Mouse (Mus musculus): ENCODE measurements around the gene Ppm1m. TPM values are rescaled to one million over a fixed set of nuclear protein-coding genes. Genes with fewer than 3 reads are reported as not detected.

Gene Ppm1m
- total and polyA plus RNA-seq, 2 experiments from 2014 or later = 17.7 to 20.6 TPM

DNA sequence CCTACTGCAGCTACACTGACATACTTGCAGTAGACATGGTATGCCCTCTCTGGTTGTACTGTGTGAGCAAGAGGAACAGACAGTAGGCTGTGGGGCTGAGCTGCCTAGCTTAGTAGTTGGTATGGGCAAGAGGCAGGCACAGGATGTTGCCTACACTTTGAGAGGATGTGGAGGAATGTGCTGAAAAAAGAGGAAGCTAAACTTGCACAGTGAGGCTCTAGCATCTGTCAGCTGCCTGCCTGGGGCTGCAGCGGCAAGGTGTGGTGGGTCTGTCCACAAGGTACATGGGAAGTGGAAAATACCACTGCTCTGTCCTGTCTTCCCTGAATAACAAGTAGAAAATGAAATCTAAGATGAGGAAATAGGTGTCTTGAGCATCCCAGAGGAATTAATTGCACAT lies 6.5 kb downstream of the Ppm1m start:
- Histone ChIP-seq H3K36me3 (ENCODE audit: insufficient read depth) (peaks cover 42% of the 10 kb centered on the region), H3K27ac (ENCODE audit: low read depth, low read length) (no peak overlapping the region; the same call in 1 of the 2 replicates), H3K4me3 (ENCODE audit: low read depth, low read length) (no peak overlapping the region), H3K9ac (no peak overlapping the region), H3K4me1 (ENCODE audit: insufficient read depth) (no peaks in the 10 kb centered on the region), H3K27me3 (ENCODE audit: insufficient read depth, low read length) (no peaks in the 10 kb centered on the region), H3K4me2 (ENCODE audit: low read depth) (no peak overlapping the region), H3K9me3 (ENCODE audit: low read length) (no peaks in the 10 kb centered on the region)
- no peak for DNase-seq
- no peak for ATAC-seq
- WGBS = 96% methylated on average over 1 of the region's 1 CpGs
- no peak for TF ChIP-seq CTCF (IDR thresholded peaks at IDR 0.05; ENCODE audit: low read depth)

DNA sequence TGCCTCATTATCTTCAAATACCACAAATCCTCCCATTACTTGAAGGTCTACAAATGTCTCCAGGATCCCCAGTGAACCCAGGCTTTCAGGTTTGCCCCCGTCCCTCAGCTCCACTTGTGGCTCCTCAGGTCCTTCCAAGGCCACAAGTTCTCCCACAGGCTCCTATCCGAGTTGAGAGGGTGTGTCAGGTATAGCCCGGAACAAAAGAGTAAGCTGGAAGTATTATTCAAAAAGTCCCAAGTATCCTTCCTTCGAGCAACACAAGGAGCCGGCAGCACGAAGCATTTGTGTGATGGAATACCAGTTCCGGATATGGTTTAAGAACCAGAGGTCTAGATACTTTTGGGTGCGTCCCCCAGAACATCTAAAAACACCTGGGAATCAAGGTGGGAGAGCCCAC lies 7.5 kb downstream of the Ppm1m start:
- Histone ChIP-seq H3K36me3 (ENCODE audit: insufficient read depth) (peaks cover 52% of the 10 kb centered on the region), H3K9ac (no peak overlapping the region), H3K4me1 (ENCODE audit: insufficient read depth) (no peaks in the 10 kb centered on the region), H3K27me3 (ENCODE audit: insufficient read depth, low read length) (no peaks in the 10 kb centered on the region), H3K4me2 (ENCODE audit: low read depth) (no peak overlapping the region), H3K27ac (ENCODE audit: low read depth, low read length) (no peak overlapping the region), H3K4me3 (ENCODE audit: low read depth, low read length) (no peak overlapping the region), H3K9me3 (ENCODE audit: low read length) (no peaks in the 10 kb centered on the region)
- 94% methylated on average over 8 of the region's 8 CpGs for WGBS
- no peak for DNase-seq
- ATAC-seq = no peak
- no peak for TF ChIP-seq CTCF (IDR thresholded peaks at IDR 0.05; ENCODE audit: low read depth)

DNA sequence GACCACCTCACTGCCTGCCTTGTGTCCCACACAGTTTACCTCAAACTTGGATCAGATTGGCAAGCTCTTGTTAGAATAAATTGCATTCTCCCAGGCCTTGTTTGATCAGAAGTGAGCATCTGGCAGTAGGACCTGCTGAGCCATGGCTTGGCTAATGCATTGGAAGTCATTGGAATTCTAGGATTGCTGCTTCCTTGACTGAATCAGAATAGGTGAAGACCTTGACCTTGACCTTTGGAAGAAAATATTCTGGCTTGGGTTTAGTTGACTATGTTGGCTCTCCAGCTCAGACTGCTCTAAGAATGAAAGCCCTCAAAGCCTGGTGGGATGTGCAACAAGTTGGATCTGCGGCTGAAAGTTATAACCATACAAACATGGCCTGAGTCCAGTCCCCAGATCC lies 8.2 kb downstream of the Ppm1m start:
- no peak for DNase-seq
- Histone ChIP-seq H3K27me3 (ENCODE audit: insufficient read depth, low read length) (no peaks in the 10 kb centered on the region), H3K4me1 (ENCODE audit: insufficient read depth) (no peaks in the 10 kb centered on the region), H3K4me2 (ENCODE audit: low read depth) (no peak overlapping the region), H3K9ac (no peak overlapping the region), H3K4me3 (ENCODE audit: low read depth, low read length) (no peak overlapping the region), H3K27ac (ENCODE audit: low read depth, low read length) (no peak overlapping the region), H3K36me3 (ENCODE audit: insufficient read depth) (peaks cover 59% of the 10 kb centered on the region), H3K9me3 (ENCODE audit: low read length) (no peaks in the 10 kb centered on the region)
- TF ChIP-seq CTCF (IDR thresholded peaks at IDR 0.05; ENCODE audit: low read depth) = no peak
- WGBS = 97% methylated on average over 1 of the region's 1 CpGs
- ATAC-seq = no peak

DNA sequence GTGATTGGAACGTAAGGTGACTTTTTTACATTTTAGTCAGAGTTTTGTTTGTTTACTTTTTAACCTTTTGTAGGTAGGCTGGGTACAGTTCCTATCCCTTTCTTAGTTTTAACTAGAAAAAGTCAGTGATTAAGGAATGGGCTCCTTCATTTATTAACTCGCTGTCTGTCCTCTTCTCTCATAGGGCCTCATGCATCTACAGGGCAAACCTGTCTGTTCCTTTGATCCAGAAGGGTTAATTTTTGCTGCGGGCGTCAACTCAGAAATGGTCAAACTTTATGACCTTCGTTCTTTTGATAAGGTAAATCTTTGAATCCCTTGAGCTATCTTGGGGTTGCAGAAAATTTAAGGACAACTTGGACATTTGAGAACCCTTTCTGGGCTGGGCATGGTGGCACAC lies 15.6 kb downstream of the Ppm1m start:
- H3K9ac ChIP-seq = no peak overlapping the region
- H3K27me3 ChIP-seq (ENCODE audit: insufficient read depth, low read length) = no peaks in the 10 kb centered on the region
- H3K27ac ChIP-seq (ENCODE audit: low read depth, low read length) = no peak overlapping the region
- no peaks in the 10 kb centered on the region for H3K9me3 ChIP-seq (ENCODE audit: low read length)
- WGBS = 95% methylated on average over 5 of the region's 5 CpGs
- H3K4me2 ChIP-seq (ENCODE audit: low read depth) = no peak overlapping the region
- no peaks in the 10 kb centered on the region for H3K4me1 ChIP-seq (ENCODE audit: insufficient read depth)
- TF ChIP-seq CTCF (IDR thresholded peaks at IDR 0.05; ENCODE audit: low read depth) = no peak
- no peak overlapping the region for H3K4me3 ChIP-seq (ENCODE audit: low read depth, low read length)
- ATAC-seq (no peak), DNase-seq (no peak)
- H3K36me3 ChIP-seq (ENCODE audit: insufficient read depth) = peaks cover 88% of the 10 kb centered on the region

DNA sequence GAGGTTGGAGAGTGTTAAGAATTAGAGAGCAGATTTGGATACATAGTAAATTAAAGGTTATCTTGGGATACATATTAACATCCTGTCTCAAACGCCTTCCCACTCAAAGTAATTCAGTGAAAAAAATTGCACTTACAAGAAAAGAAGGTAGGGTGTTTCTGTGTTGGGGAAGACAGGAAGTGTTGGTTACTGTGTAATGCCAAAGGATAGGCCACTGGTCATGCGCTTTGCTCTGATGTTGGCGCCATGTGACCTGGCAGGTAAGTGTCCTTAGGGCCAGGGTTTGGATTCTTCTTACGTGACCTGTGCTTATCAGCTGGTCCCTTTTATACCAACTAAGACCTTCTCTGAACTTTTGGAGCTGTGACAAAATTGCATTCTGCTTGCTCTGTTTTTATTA lies 17.4 kb downstream of the Ppm1m start:
- Histone ChIP-seq H3K9ac (no peak overlapping the region), H3K9me3 (ENCODE audit: low read length) (no peaks in the 10 kb centered on the region), H3K4me3 (ENCODE audit: low read depth, low read length) (no peak overlapping the region), H3K4me2 (ENCODE audit: low read depth) (no peak overlapping the region), H3K27me3 (ENCODE audit: insufficient read depth, low read length) (no peaks in the 10 kb centered on the region), H3K36me3 (ENCODE audit: insufficient read depth) (peaks cover 83% of the 10 kb centered on the region), H3K4me1 (ENCODE audit: insufficient read depth) (no peaks in the 10 kb centered on the region), H3K27ac (ENCODE audit: low read depth, low read length) (no peak overlapping the region)
- DNase-seq (no peak), ATAC-seq (no peak)
- WGBS = 94% methylated on average over 4 of the region's 4 CpGs
- no peak for TF ChIP-seq CTCF (IDR thresholded peaks at IDR 0.05; ENCODE audit: low read depth)

DNA sequence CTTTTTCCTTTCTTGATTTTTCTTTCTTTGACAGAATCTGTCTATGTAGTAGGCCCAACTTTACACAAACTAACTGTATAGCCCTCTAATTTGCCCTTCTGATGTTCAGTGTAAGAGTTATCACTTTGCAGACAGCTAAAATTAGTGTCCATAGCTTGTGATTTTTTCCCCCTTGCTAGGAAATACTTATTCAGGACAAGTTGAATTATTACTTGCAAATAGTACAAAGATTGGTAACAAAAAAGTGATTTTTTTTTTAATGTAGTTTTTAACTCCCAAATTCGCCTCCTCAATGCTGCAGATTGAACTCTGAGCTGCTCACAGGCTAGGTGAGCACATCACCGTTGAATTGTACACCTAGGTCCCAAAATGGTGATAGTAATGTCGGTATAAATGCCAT lies 19.6 kb downstream of the Ppm1m start:
- WGBS = 95% methylated on average over 3 of the region's 3 CpGs
- Histone ChIP-seq H3K4me1 (ENCODE audit: insufficient read depth) (peaks cover under 1% of the 10 kb centered on the region; the same call in 1 of the 2 replicates), H3K27ac (ENCODE audit: low read depth, low read length) (no peak overlapping the region), H3K27me3 (ENCODE audit: insufficient read depth, low read length) (no peaks in the 10 kb centered on the region), H3K4me3 (ENCODE audit: low read depth, low read length) (no peak overlapping the region), H3K9me3 (ENCODE audit: low read length) (no peaks in the 10 kb centered on the region), H3K4me2 (ENCODE audit: low read depth) (no peak overlapping the region), H3K9ac (no peak overlapping the region), H3K36me3 (ENCODE audit: insufficient read depth) (peaks cover 73% of the 10 kb centered on the region)
- ATAC-seq = no peak
- TF ChIP-seq CTCF (IDR thresholded peaks at IDR 0.05; ENCODE audit: low read depth) = no peak
- DNase-seq = no peak

DNA sequence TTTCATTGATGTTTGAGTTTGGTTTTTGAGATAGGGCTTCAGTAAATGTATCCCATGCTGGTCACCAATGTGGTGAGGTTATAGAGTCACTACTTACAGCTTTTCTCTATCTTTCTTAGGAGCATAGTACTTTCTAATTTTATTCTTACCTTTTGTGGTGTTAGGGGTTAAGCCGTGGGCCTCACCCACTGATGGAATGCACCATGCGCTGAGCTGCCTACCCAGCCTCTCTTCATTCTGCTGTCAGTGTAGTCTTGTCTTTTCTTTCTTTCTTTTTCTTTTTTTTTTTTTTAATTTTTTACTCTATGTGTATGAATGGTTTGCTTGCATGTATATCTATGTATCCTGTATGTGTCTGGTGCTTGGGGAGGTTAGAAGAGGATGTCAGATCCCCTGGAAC lies 20.1 kb downstream of the Ppm1m start:
- no peaks in the 10 kb centered on the region for H3K27me3 ChIP-seq (ENCODE audit: insufficient read depth, low read length)
- 90% methylated on average over 2 of the region's 2 CpGs for WGBS
- H3K4me2 ChIP-seq (ENCODE audit: low read depth) = no peak overlapping the region
- H3K9ac ChIP-seq = no peak overlapping the region
- ATAC-seq = no peak
- H3K36me3 ChIP-seq (ENCODE audit: insufficient read depth) = peaks cover 68% of the 10 kb centered on the region
- no peak for TF ChIP-seq CTCF (IDR thresholded peaks at IDR 0.05; ENCODE audit: low read depth)
- no peaks in the 10 kb centered on the region for H3K9me3 ChIP-seq (ENCODE audit: low read length)
- H3K4me1 ChIP-seq (ENCODE audit: insufficient read depth) = peaks cover 5% of the 10 kb centered on the region
- no peak overlapping the region for H3K4me3 ChIP-seq (ENCODE audit: low read depth, low read length)
- no peak for DNase-seq
- H3K27ac ChIP-seq (ENCODE audit: low read depth, low read length) = no peak overlapping the region

DNA sequence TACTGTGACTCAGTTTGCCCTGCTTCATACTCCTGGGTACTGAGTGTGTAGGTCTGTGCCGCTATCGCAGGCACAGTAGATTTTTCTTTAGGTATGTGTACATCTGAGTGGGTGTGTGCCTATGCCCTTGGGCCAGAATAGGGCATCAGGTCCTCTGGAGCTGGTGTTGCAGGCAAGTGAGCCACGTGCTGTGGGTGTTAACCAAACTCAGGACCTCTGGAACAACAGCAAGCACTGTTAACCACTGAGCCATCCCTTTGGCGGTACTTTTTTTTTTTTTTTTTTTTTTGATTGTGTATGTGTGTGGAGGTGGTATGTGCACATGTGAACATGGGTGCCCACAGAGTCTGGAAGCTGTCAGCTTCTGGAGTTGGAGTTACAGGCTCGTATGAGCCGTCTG lies 21.7 kb downstream of the Ppm1m start:
- Histone ChIP-seq H3K4me2 (ENCODE audit: low read depth) (no peak overlapping the region), H3K9me3 (ENCODE audit: low read length) (no peaks in the 10 kb centered on the region), H3K4me3 (ENCODE audit: low read depth, low read length) (no peak overlapping the region), H3K4me1 (ENCODE audit: insufficient read depth) (peaks cover 20% of the 10 kb centered on the region), H3K9ac (no peak overlapping the region), H3K36me3 (ENCODE audit: insufficient read depth) (peaks cover 52% of the 10 kb centered on the region), H3K27ac (ENCODE audit: low read depth, low read length) (no peak overlapping the region), H3K27me3 (ENCODE audit: insufficient read depth, low read length) (no peaks in the 10 kb centered on the region)
- ATAC-seq (no peak), DNase-seq (no peak)
- 93% methylated on average over 6 of the region's 6 CpGs for WGBS
- TF ChIP-seq CTCF (IDR thresholded peaks at IDR 0.05; ENCODE audit: low read depth) = no peak

All from forebrain, postnatal 0 days (tissue).